Comparison of ENCODE assay signal across 22 mouse cellular contexts in genomic region chr7:35023251-35023650, GRCm38 (mm10). TPM values are rescaled to one million over a fixed set of nuclear protein-coding genes. Genes with fewer than 3 reads are reported as not detected.
DNase-seq lines count a peak whose midpoint lies in the region; ATAC-seq and TF ChIP-seq lines count a peak whose summit lies in the region.
"Had no signal": no experiment of that assay in that cellular context is flagged by ENCODE, and none has a peak within 500 bp of the region (broad histone marks: within the 10 kb centered on the region; RNA-seq: fewer than 3 reads in every experiment).

No protein-coding gene starts in this region.

- ATAC-seq in forebrain, embryonic 16.5 days: no peak
- ATAC-seq: activated CD4-positive, CD25-positive, alpha-beta regulatory T cell, adult 4 months; forebrain, postnatal 0 days; inflammation-experienced regulatory T-cells, adult 6 months; Patski had no signal

- H3K4me2 ChIP-seq in forebrain, embryonic 16.5 days (ENCODE audit: low read length): no peak overlapping the region
- H3K4me2 ChIP-seq: embryonic facial prominence, embryonic 12.5 days; forebrain, embryonic 12.5 days; heart, embryonic 12.5 days; hindbrain, embryonic 15.5 days had no signal

- no peaks in the 10 kb centered on the region; the same call in 1 of the 2 replicates for H3K4me1 ChIP-seq in forebrain, embryonic 16.5 days (replicated peaks; ENCODE audit: control insufficient read depth, insufficient read depth, low read length)
- H3K4me1 ChIP-seq: embryonic facial prominence, embryonic 12.5 days had no signal

- H3K36me3 ChIP-seq in forebrain, embryonic 16.5 days (ENCODE audit: control insufficient read depth, insufficient read depth): no peaks in the 10 kb centered on the region
- H3K36me3 ChIP-seq: embryonic facial prominence, embryonic 12.5 days; forebrain, embryonic 12.5 days; hindbrain, embryonic 15.5 days had no signal

- no peak overlapping the region for H3K27ac ChIP-seq in layer of hippocampus, adult 2 months
- no peak overlapping the region for H3K27ac ChIP-seq in forebrain, embryonic 16.5 days (ENCODE audit: low read length)
- H3K27ac ChIP-seq: embryonic facial prominence, embryonic 12.5 days; forebrain, embryonic 12.5 days; gastrocnemius, adult 2 months; hindbrain, embryonic 15.5 days had no signal

- no peak overlapping the region for H3K4me3 ChIP-seq in layer of hippocampus, adult 2 months
- H3K4me3 ChIP-seq in forebrain, embryonic 16.5 days (replicated peaks; ENCODE audit: low read length): no peak overlapping the region
- H3K4me3 ChIP-seq: embryonic facial prominence, embryonic 12.5 days; forebrain, embryonic 12.5 days; gastrocnemius, adult 2 months; heart, embryonic 12.5 days; hindbrain, embryonic 15.5 days had no signal

- H3K9me3 ChIP-seq in forebrain, embryonic 16.5 days (ENCODE audit: control insufficient read depth, low read length): no peaks in the 10 kb centered on the region
- H3K9me3 ChIP-seq: embryonic facial prominence, embryonic 12.5 days; forebrain, embryonic 12.5 days; heart, embryonic 12.5 days; hindbrain, embryonic 15.5 days had no signal

- 0 out of 2 replicates have a peak, but pooled peaks have one; percentile 16 for TF ChIP-seq CTCF in layer of hippocampus, adult 2 months (conservative IDR thresholded peaks at IDR 0.05)

- 79% methylated on average over 4 of the region's 4 CpGs for WGBS in forebrain, embryonic 16.5 days

- peak; percentile 30 to 83 for DNase-seq in adrenal gland, adult (ENCODE audit: inconsistent age in 2 of 2, low spot score in 1 of 2)
- no peak for DNase-seq in adrenal gland, postnatal 4 days (ENCODE audit: low spot score in 2 of 2)
- no peak for DNase-seq in layer of hippocampus, adult 2 months (ENCODE audit: low spot score in 2 of 2)
- DNase-seq in layer of hippocampus, adult 18-20 months (ENCODE audit: low spot score in 2 of 2): no peak
- peak; percentile 61 for DNase-seq in adipocyte (ENCODE audit: low spot score)
- DNase-seq in adrenal gland, postnatal 25 days: peak; percentile 43
- no peak for DNase-seq in right cerebral cortex, adult 18-20 months
- DNase-seq: cerebellum, adult 2 months; cerebellum, postnatal 10 days; embryo, embryonic 11 days; forebrain, postnatal 0 days; gastrocnemius, adult 2 months; gastrocnemius, postnatal 25 days; kidney, adult 18-20 months had no signal

- H3K9ac ChIP-seq in forebrain, embryonic 16.5 days (replicated peaks; ENCODE audit: low read depth, low read length): no peak overlapping the region
- H3K9ac ChIP-seq: embryonic facial prominence, embryonic 12.5 days; forebrain, embryonic 12.5 days; forebrain, postnatal 0 days; heart, embryonic 12.5 days; hindbrain, embryonic 15.5 days had no signal

- no peaks in the 10 kb centered on the region for H3K27me3 ChIP-seq in forebrain, embryonic 16.5 days (replicated peaks; ENCODE audit: control insufficient read depth, insufficient read depth, low read length)
- H3K27me3 ChIP-seq: embryonic facial prominence, embryonic 12.5 days; forebrain, embryonic 12.5 days; heart, embryonic 12.5 days; hindbrain, embryonic 15.5 days; Patski had no signal

RNA-seq across cellular contexts. Expression of gene Cebpg, which starts 33.1 kb away (rescaled TPM):
- 10 to 100 TPM; 32.1 to 33.9 TPM for total RNA-seq in adrenal gland, postnatal 4 days (2021)
- total RNA-seq in layer of hippocampus, adult 2 months (2021): 10 to 100 TPM; 28.0 to 32.8 TPM
- 10 to 100 TPM; 36.2 to 36.5 TPM for total RNA-seq in layer of hippocampus, adult 18-20 months (2021)
- 48.3 and 52.5 TPM in 2 replicates for total RNA-seq in adrenal gland, postnatal 25 days (2021)
- 48.4 and 54.8 TPM in 2 replicates for polyA plus RNA-seq in forebrain, embryonic 16.5 days (2015; fragmentation: Nextera tagmentation; extraction: Ambion mirVana)

Comparison
In these comparisons a context has a peak if more than half of its experiments do, and no peak if none do; other contexts are left out.
1. DNase-seq: peak in adrenal gland, adult (2 of 2), adipocyte (single experiment) and adrenal gland, postnatal 25 days (single experiment); none in adrenal gland, postnatal 4 days (0 of 2), layer of hippocampus, adult 2 months (0 of 2), layer of hippocampus, adult 18-20 months (0 of 2) and right cerebral cortex, adult 18-20 months (single experiment).